Mouse (Mus musculus) liver, embryonic 13.5 days (tissue): ENCODE measurements around the gene Pkp4. TPM values are rescaled to one million over a fixed set of nuclear protein-coding genes. Genes with fewer than 3 reads are reported as not detected.
A peak's percentile ranks its signal among the peaks of the same experiment; 100 is the strongest.

ENCODE experiments used
- ATAC-seq: fragments of 200-750 bp; cut with Nextera tagmentation; 2 replicates; pipeline ENCODE4 v1.8.0; 2017; ENCODE audit warnings: low read depth, mild to moderate bottlenecking, moderate number of reproducible peaks, moderate library complexity
- DNase-seq: peaks from one replicate; pipeline ENCODE4 v3.0.0; 2022
- H3K27ac ChIP-seq: fragments of 300-500 bp; sonication (generic); 2 replicates; pipeline ENCODE4 v1.5.1; 2015; ENCODE audit warnings: moderate library complexity, mild to moderate bottlenecking, inconsistent platforms
- H3K27me3 ChIP-seq: fragments of 300-500 bp; sonication (generic); 2 replicates; pipeline ENCODE4 v1.6.1; 2015; ENCODE audit warnings: mild to moderate bottlenecking, inconsistent platforms
- H3K36me3 ChIP-seq: fragments of 300-500 bp; sonication (generic); 2 replicates; pipeline ENCODE4 v1.6.1; 2015; ENCODE audit warnings: mild to moderate bottlenecking, inconsistent platforms
- H3K4me1 ChIP-seq: fragments of 300-500 bp; sonication (generic); replicated peaks from 2 replicates; pipeline ENCODE4 v1.6.1; 2015; ENCODE audit warnings: inconsistent platforms
- H3K4me2 ChIP-seq: fragments of 300-500 bp; sonication (generic); 2 replicates; pipeline ENCODE4 v1.6.1; 2015; ENCODE audit warnings: inconsistent platforms, mild to moderate bottlenecking, moderate library complexity
- H3K4me3 ChIP-seq: fragments of 300-500 bp; sonication (generic); replicated peaks from 2 replicates; pipeline ENCODE4 v1.5.1; 2015; ENCODE audit warnings: mild to moderate bottlenecking, inconsistent platforms
- H3K9ac ChIP-seq: fragments of 300-500 bp; sonication (generic); 2 replicates; pipeline ENCODE4 v1.6.1; 2015; ENCODE audit warnings: mild to moderate bottlenecking, inconsistent platforms
- H3K9me3 ChIP-seq: fragments of 300-500 bp; sonication (generic); replicated peaks from 2 replicates; pipeline ENCODE4 v1.6.1; 2016; ENCODE audit warnings: inconsistent platforms
- WGBS: fragments of 180-500 bp; shearing (Covaris S2); methylation state at CpG from one replicate; pipeline ENCODE4 v1.1.7; 2015; ENCODE audit not compliant: insufficient replicate concordance; 5-methylcytosine and 5-hydroxymethylcytosine counted together
- polyA plus RNA-seq: library from polyadenylated mRNA; unstranded; fragments of >200 nt; fragmentation: Nextera tagmentation; extraction: Ambion mirVana; gene quantifications from 2 replicates; pipeline ENCODE4 v1.2.1, GENCODE M21; 2015

Gene Pkp4
- polyA plus RNA-seq, 1 experiment from 2014 or later: 5.8 TPM

DNA sequence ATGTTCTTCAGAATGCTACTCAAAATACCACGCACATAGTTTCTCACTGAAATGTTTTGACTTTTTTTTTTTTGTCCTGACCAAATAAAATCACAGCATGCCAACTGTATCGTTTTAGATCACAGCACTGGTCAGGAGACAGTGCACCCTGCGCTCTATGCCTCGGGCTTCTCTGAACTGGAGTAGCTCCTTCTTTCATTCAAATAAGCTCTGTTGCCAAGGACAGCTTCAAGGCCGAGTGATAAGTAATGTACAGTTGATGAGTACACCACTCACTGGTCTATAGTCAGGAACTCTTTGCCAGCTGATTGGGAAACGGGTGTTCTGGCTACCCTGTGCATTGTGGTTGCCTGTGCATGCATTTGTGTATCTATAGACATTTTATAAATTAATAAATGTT lies 141.8 kb downstream of the Pkp4 start:
- H3K9me3 ChIP-seq: no peaks in the 10 kb centered on the region
- H3K9ac ChIP-seq: no peak overlapping the region
- H3K27me3 ChIP-seq: no peaks in the 10 kb centered on the region
- no peak overlapping the region for H3K4me2 ChIP-seq
- ATAC-seq: no peak
- H3K27ac ChIP-seq: no peak overlapping the region
- 75% methylated on average over 6 of the region's 6 CpGs for WGBS
- H3K4me3 ChIP-seq: no peak overlapping the region
- 0 out of 2 replicates have a peak, but pooled peaks cover 2% of the 10 kb centered on the region for H3K4me1 ChIP-seq
- no peak for DNase-seq
- peaks cover 15% of the 10 kb centered on the region; the same call in 1 of the 2 replicates for H3K36me3 ChIP-seq

DNA sequence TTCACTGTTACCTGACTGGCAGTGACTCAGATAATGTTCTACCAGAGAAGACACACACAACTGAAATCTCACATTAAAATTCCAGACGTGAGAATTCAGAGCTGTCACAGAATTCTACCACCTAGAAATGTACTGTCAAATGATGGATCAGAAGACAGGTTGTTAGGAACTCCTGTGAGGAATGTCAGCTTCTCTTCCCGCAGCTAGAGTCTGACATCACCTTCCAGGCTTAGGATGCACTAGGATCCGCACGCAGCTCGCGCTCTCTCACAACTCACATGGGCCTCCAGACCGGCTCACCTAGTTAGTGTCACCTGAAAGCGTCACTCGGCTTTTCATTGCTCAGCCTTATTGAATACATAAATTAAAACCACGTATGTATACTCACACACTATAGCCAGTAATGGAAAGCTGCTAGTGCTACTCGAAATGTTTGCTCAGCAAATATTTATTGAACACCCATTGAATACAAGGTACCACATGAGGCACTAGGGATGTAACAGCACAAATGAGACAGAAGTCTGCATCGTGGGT lies 142.9 kb downstream of the Pkp4 start:
- 73% methylated on average over 12 of the region's 12 CpGs for WGBS
- no peak overlapping the region for H3K4me2 ChIP-seq
- H3K4me1 ChIP-seq: 0 out of 2 replicates have a peak, but pooled peaks cover 2% of the 10 kb centered on the region
- H3K9ac ChIP-seq: no peak overlapping the region
- ATAC-seq (no peak), DNase-seq (no peak)
- no peaks in the 10 kb centered on the region for H3K27me3 ChIP-seq
- no peaks in the 10 kb centered on the region for H3K9me3 ChIP-seq
- peaks cover 26% of the 10 kb centered on the region; the same call in 1 of the 2 replicates for H3K36me3 ChIP-seq
- H3K27ac ChIP-seq: no peak overlapping the region
- no peak overlapping the region for H3K4me3 ChIP-seq

DNA sequence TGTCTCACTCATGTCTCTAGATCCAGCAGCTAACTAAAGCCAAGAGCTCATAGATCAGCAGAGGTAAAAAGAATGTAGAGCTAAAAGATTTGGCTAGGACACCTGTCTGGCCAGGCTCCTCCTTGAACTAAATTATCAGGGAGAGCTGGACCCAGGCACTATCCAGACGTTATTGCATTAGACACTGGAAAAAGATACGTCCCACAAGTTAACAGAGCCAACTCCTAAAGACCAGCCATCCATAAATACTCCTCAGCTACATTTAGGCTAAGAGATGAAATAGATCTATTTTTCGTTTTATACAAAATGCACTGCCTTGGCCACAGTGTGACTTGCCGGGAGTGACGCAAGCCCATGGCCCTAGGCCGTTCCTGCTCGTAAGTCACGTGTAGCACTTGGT lies 146.7 kb downstream of the Pkp4 start:
- DNase-seq (no peak), ATAC-seq (no peak)
- Histone ChIP-seq H3K9ac (no peak overlapping the region), H3K36me3 (peaks cover 39% of the 10 kb centered on the region), H3K4me2 (no peak overlapping the region), H3K9me3 (no peaks in the 10 kb centered on the region), H3K4me1 (0 out of 2 replicates have a peak, but pooled peaks cover 2% of the 10 kb centered on the region), H3K27me3 (no peaks in the 10 kb centered on the region), H3K27ac (no peak overlapping the region), H3K4me3 (no peak overlapping the region)
- WGBS: 83% methylated on average over 8 of the region's 8 CpGs

DNA sequence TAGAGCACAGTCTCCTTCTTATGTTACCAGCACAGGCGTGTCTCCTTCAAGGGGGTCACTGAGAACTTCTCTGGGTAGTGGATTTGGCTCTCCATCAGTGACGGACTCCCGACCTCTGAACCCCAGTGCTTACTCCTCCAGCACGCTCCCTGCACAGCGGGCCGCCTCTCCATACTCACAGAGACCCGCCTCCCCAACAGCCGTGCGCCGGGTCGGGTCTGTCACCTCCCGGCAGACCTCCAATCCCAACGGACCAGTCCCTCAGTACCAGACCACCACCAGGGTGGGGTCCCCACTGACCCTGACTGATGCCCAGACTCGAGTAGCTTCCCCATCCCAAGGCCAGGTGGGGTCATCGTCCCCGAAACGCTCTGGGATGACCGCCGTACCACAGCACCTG lies 147.4 kb downstream of the Pkp4 start:
- Histone ChIP-seq H3K4me2 (no peak overlapping the region), H3K4me1 (0 out of 2 replicates have a peak, but pooled peaks cover 2% of the 10 kb centered on the region), H3K4me3 (no peak overlapping the region), H3K27ac (no peak overlapping the region), H3K9me3 (no peaks in the 10 kb centered on the region), H3K27me3 (no peaks in the 10 kb centered on the region), H3K36me3 (peaks cover 39% of the 10 kb centered on the region), H3K9ac (no peak overlapping the region)
- no peak for DNase-seq
- ATAC-seq: no peak
- 85% methylated on average over 19 of the region's 19 CpGs for WGBS

GRCm38 (mm10) chr2:59313293-59313692 lies 152.6 kb downstream of the Pkp4 start:
- 79% methylated on average over 6 of the region's 6 CpGs for WGBS
- H3K27me3 ChIP-seq: no peaks in the 10 kb centered on the region
- ATAC-seq (no peak), DNase-seq (no peak)
- H3K4me1 ChIP-seq: no peaks in the 10 kb centered on the region
- H3K9me3 ChIP-seq: peaks cover under 1% of the 10 kb centered on the region; the same call in 1 of the 2 replicates
- no peak overlapping the region for H3K27ac ChIP-seq
- H3K4me2 ChIP-seq: no peak overlapping the region
- no peak overlapping the region for H3K9ac ChIP-seq
- H3K4me3 ChIP-seq: no peak overlapping the region
- H3K36me3 ChIP-seq: peaks cover 29% of the 10 kb centered on the region

DNA sequence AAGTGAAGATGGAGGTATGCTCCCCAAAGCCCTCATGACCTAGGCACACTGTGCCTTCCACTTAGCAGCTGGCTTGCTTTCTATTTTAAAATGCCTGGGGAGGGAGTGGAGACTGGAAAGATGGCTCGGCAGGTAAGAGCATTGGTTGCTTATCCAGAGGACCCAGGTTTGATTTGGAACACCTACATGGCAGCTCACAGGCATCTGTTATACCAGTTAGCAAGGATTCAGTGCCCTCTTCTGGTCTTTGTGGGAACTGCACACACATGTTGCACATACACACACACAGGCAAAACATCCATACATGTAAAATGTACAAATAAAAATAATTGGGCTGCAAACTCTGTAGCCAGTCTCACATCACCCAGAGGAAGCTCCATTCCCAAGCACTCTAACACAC lies 158.0 kb downstream of the Pkp4 start:
- no peak overlapping the region for H3K4me2 ChIP-seq
- H3K9ac ChIP-seq: no peak overlapping the region
- no peak overlapping the region for H3K27ac ChIP-seq
- H3K4me1 ChIP-seq: no peaks in the 10 kb centered on the region
- ATAC-seq (no peak), DNase-seq (no peak)
- no peaks in the 10 kb centered on the region for H3K27me3 ChIP-seq
- H3K36me3 ChIP-seq: peaks cover 46% of the 10 kb centered on the region
- 88% methylated on average over 1 of the region's 1 CpGs for WGBS
- H3K4me3 ChIP-seq: no peak overlapping the region
- H3K9me3 ChIP-seq: peaks cover 10% of the 10 kb centered on the region

GRCm38 (mm10) chr2:59327946-59328345 lies 167.3 kb downstream of the Pkp4 start:
- WGBS: 50% methylated on average over 5 of the region's 5 CpGs
- Histone ChIP-seq H3K36me3 (peaks cover 12% of the 10 kb centered on the region), H3K27ac (no peak overlapping the region), H3K4me2 (no peak overlapping the region), H3K4me3 (no peak overlapping the region), H3K27me3 (no peaks in the 10 kb centered on the region), H3K9me3 (no peaks in the 10 kb centered on the region), H3K9ac (no peak overlapping the region), H3K4me1 (no peaks in the 10 kb centered on the region)
- ATAC-seq (no peak), DNase-seq (no peak)

DNA sequence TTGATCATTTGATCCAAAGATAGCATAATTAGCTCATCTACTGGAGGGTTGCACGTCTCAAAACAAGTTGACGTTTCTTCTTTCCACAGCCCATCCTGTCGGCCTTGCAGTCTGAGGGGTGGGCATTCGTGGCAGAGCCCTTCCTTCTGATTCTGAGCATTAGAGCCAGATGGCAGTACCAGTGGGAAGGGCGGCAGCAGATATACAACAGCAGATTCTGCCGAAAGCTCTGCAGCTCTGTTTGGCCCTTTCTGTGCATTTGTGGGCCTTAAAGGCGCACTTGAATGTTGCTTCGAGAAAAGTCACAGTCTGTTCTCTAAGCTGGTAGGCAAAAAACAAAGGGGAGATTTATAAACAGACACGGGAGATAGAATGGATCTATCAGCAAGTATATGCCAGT lies 170.4 kb downstream of the Pkp4 start:
- H3K27me3 ChIP-seq: no peaks in the 10 kb centered on the region
- H3K9me3 ChIP-seq: no peaks in the 10 kb centered on the region
- H3K27ac ChIP-seq: no peak overlapping the region
- WGBS: 73% methylated on average over 9 of the region's 9 CpGs
- ATAC-seq (no peak), DNase-seq (no peak)
- H3K4me2 ChIP-seq: no peak overlapping the region
- no peaks in the 10 kb centered on the region for H3K4me1 ChIP-seq
- no peak overlapping the region for H3K9ac ChIP-seq
- peaks cover 19% of the 10 kb centered on the region; the same call in 1 of the 2 replicates for H3K36me3 ChIP-seq
- no peak overlapping the region for H3K4me3 ChIP-seq

DNA sequence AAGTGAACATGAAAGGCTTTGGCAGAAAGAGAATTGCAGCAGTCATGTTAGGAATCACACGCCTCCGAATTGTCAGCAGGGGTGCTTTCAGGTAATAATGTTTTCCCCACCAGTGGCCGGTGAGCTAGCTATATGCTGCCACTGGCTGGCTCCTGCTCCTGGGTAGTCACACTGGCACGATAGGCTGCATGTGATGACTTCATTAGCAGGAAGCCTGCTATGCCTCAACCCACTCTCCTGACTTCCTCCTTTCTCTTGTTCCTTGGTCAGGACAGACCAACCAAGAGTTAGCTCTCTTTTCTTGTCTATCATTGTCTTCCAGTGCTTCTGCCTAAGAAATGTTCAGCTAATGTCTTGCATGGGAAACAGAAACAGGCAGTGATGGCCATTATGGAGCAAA lies 171.9 kb downstream of the Pkp4 start:
- Histone ChIP-seq H3K4me2 (no peak overlapping the region), H3K27me3 (no peaks in the 10 kb centered on the region), H3K9ac (no peak overlapping the region), H3K4me3 (no peak overlapping the region), H3K36me3 (peaks cover 24% of the 10 kb centered on the region), H3K9me3 (no peaks in the 10 kb centered on the region), H3K4me1 (no peaks in the 10 kb centered on the region), H3K27ac (no peak overlapping the region)
- no peak for DNase-seq
- 66% methylated on average over 4 of the region's 4 CpGs for WGBS
- ATAC-seq: no peak

DNA sequence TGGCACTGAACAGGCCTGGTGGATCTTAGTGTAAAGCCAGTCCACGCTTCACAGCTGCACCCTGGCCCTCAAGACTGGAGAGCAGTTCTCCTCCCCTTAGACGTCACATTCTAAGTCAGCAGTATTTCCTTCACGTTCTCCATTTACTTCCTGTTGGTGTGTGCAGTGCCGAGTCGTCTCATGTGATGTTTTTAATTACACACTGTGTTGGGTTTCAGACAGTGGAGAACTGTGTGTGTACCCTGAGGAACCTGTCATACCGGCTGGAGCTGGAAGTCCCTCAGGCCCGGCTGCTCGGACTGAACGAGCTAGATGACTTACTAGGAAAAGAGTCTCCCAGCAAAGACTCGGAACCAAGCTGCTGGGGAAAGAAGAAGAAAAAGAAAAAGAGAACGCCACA lies 177.9 kb downstream of the Pkp4 start:
- Histone ChIP-seq H3K27me3 (no peaks in the 10 kb centered on the region), H3K36me3 (peaks cover 39% of the 10 kb centered on the region), H3K9me3 (no peaks in the 10 kb centered on the region), H3K4me2 (no peak overlapping the region), H3K4me1 (no peaks in the 10 kb centered on the region), H3K4me3 (no peak overlapping the region), H3K27ac (no peak overlapping the region), H3K9ac (no peak overlapping the region)
- DNase-seq: no peak
- no peak for ATAC-seq
- WGBS: 71% methylated on average over 11 of the region's 11 CpGs

DNA sequence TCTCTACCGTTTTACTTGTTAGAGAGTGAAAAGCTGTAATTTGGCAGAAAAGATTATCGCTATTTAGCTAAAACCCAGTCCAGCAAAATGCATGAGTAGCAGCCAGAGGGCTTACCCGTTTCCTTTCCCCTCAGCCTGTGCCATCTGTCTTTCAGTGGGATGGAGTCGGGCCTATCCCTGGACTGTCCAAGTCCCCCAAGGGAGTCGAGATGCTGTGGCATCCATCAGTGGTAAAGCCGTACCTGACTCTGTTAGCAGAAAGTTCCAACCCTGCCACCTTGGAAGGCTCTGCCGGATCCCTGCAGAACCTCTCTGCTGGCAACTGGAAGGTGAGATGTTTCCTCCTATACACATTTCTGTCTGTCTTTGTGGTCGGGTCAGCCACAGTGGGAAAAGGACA lies 178.3 kb downstream of the Pkp4 start:
- WGBS: 74% methylated on average over 8 of the region's 8 CpGs
- no peak for ATAC-seq
- Histone ChIP-seq H3K4me1 (no peaks in the 10 kb centered on the region), H3K36me3 (peaks cover 40% of the 10 kb centered on the region), H3K4me3 (no peak overlapping the region), H3K9me3 (no peaks in the 10 kb centered on the region), H3K4me2 (no peak overlapping the region), H3K27ac (no peak overlapping the region), H3K9ac (no peak overlapping the region), H3K27me3 (no peaks in the 10 kb centered on the region)
- no peak for DNase-seq

DNA sequence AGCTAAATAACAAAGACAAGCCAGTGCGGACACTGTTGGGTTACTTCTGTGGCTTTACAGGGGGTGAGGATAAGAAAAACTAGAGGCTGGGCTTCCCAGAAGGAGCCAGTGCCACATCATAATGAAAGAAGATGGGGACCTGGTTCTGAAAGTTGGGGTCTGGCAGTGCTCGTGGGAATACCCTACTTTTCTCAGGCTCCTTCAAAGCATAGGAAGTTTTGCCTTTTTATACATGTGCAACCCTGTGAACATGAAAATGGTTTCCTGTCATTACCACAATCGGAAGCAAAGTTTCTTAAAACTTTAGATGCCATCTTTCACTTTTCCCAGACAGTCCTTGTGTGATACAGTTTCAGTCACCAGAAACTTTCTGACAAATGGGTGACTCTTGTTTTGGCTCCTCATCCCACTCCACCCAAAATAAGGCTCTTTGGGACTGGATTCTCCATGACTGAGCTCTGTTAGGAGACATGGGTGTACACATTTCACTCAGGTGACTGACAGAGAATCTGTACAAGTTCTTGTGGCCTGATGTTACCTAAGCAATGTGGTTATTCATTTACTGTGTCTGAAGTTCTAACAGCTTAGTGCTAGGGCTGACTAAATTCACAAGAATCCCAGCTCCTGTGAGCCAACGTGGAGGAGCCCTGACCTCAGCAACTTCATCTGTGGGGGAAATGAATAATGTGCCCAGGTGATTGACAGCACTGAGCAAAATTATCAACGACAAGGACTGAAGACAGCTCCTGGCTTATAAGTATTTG lies 179.3 kb downstream of the Pkp4 start:
- no peaks in the 10 kb centered on the region for H3K27me3 ChIP-seq
- ATAC-seq (no peak), DNase-seq (no peak)
- no peak overlapping the region for H3K9ac ChIP-seq
- no peak overlapping the region for H3K4me2 ChIP-seq
- H3K9me3 ChIP-seq: no peaks in the 10 kb centered on the region
- no peak overlapping the region for H3K4me3 ChIP-seq
- H3K4me1 ChIP-seq: no peaks in the 10 kb centered on the region
- H3K27ac ChIP-seq: peak overlapping the region; percentile 29; the same call in 1 of the 2 replicates
- H3K36me3 ChIP-seq: peaks cover 46% of the 10 kb centered on the region
- WGBS: 62% methylated on average over 5 of the region's 5 CpGs
